Mouse (Mus musculus): ENCODE results near the gene Hmx1.

Gene Hmx1

DNA sequence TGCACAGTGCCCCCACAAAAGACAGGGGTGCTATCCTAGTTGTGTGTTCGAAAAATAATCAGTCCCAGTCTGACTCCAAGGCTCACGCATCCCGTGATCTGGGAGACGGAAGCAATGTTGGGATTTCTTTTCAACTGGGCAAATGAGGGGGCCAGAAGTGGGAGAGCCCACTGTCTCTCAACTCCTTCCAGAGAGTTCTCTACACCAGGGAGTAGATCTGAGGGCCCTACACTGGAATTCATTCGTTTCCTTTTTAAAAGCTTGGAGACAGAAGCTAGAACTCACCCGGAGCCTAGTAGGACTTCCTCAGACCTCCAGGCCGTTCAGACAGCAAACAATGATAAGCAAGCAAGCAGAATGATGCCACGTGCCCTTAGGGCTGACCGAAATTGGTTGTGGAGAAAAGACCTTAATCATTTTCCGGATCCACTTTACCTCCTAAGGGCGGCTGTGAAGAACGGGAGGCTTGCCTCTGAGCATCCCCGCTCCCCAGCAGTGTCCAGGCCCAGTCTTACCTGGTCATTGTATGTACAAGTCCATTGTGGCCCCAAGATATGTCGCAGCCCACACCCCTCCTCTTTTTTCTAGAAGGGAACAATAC is 9.5 kb downstream of the Hmx1 start:
- no peak for DNase-seq (ENCODE audit: low spot score in 2 of 2)

DNA sequence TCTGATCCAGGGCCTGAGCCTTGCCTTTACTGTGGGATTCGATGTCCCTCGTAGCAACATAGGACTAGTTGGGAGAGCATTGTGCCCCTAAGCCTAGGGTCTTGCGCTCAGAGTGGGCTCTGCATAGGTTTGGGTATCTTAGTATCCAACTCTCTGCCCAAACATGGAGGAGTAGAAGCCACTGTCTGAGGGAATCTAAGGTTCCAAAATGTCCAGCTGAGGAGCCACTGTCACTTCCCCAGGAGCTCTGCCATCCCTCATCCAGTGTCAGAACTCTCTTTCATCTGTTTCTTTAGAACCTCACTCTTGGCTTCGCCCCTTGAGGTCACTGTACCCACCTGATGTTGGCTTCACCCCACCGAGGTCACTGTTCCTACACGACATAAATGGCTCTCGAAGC is 10.2 kb downstream of the Hmx1 start:
- no peak for DNase-seq (ENCODE audit: low spot score in 2 of 2)

DNA sequence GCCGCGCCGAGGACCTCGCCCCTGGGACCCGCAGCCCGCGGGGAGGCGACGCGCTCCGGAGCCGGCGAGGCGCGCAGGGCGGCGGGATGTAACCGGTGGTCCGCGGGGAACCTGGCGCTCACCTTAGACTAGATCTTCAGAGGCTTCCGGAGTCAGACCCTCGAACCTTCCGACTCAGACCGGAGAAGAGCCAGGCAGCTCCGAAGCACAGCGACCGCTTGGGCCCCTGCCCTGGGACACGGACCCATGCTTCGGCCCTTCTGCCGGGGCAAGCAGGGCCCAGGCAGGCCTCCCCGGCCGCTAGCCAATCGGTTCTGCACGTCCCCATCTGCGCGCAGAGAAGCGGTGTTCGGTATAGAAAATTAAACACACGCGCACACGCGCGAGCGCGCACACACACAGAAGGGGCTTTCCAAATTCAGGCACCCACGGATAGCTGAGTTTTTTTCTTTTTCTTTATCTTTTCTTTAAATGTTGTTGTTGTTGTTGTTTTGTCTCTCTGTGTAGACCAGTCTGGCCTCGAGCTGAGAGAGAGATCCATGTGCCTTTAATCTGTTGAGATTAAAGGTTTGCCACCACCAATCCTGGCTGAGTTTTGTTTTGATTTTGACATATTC is 10.9 kb downstream of the Hmx1 start:
- DNase-seq (ENCODE audit: low spot score in 2 of 2) = no peak

- no peak for DNase-seq (ENCODE audit: low spot score in 2 of 2)
Measured at GRCm38 (mm10) chr5:35401240-35401639, 12.3 kb downstream of the Hmx1 start.

DNA sequence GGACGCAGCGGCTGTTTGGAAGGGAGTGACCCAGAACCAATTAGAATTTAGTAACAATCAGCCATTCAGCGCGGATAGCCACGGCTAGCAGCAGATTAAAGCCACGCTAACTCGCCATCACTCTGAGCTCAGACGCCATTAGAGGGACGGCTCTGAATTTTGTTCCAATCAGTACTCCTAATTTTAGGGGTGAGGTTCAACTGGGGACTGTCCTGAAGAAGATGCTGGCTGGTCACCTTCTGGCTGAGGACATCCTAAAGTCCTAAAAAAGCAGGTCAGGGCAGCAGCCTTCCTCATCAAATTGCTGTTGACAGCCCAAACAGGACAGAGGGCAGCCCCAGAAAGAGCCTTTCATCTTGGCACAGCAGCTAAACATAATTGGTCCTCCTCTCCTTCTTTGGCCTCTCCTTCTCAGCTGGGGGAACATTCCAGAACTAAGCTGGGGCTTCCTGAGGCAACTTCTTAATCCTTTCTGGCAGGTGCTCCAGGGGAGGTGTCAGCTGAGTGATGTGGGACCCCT is 18.6 kb downstream of the Hmx1 start:
- DNase-seq (ENCODE audit: low spot score in 2 of 2) = no peak

DNA sequence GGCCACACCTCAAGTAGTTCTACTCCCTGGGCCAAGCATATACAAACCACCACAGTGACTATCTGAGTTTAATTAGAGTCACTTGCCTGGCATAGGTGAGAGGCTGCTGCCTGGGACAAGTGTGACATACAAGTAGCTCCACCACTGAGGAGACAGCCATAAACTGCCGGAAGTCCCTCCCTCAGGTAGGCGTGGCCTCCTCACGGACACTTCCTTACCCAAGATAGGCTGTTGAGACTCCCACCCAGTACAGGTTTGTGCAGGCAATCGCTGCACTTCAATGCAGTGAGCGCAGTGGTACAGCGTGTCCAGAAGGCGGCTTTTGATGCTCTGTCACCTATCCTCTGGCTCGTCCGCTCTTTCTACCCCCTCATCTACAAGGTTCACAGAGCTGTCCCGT is 22.1 kb downstream of the Hmx1 start:
- DNase-seq (ENCODE audit: low spot score in 2 of 2) = no peak

DNA sequence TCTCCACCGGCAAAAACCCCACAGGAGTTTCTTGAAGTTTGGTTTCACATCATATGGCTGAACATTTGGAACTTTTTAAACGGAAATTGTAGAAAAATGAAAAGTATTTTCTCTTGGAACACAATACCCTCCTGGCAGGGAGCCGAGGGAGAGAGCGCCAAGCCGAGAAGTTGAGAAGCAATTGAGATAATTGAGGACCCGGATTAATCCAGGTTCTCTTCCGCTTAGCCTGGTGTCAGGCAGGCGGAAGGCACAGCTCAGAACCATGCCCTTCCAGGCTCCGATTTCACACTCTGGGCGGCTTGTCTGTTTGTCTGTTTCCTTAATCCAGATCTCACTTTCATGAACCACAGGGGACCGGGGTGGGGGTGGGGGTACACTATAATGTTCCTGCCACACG is 23.9 kb downstream of the Hmx1 start:
- DNase-seq (ENCODE audit: low spot score in 2 of 2) = no peak

GRCm38 (mm10) chr5:35417707-35418106 is 28.8 kb downstream of the Hmx1 start:
- no peak for DNase-seq (ENCODE audit: low spot score in 2 of 2)

GRCm38 (mm10) chr5:35421622-35422021 is 32.7 kb downstream of the Hmx1 start:
- DNase-seq (ENCODE audit: low spot score in 2 of 2) = no peak

GRCm38 (mm10) chr5:35425218-35425617 is 36.3 kb downstream of the Hmx1 start:
- DNase-seq (ENCODE audit: low spot score in 2 of 2) = no peak

GRCm38 (mm10) chr5:35427901-35428300 is 39.0 kb downstream of the Hmx1 start:
- no peak for DNase-seq (ENCODE audit: low spot score in 2 of 2)

DNA sequence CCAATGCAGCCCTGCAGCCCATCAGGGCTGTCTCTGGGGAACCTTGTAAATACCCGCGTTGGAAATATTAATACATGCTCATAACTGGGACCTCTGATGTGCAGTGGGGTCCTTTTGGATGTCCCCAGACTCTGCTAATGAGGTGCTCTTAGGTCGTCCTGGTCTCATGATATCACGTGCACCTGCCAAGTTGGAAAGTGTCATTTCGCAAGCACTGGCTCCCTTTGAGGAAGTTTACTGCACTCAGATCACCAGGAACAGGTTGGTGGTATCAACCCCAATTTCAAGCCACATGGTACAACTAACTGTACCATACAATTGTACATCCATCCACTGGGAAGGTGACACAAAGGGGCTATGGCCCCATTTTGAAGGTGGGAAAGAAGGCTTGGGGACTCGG is 39.5 kb downstream of the Hmx1 start:
- DNase-seq (ENCODE audit: low spot score in 2 of 2) = no peak

- DNase-seq (ENCODE audit: low spot score in 2 of 2) = no peak
Measured at GRCm38 (mm10) chr5:35432098-35432497, 43.2 kb downstream of the Hmx1 start.

DNA sequence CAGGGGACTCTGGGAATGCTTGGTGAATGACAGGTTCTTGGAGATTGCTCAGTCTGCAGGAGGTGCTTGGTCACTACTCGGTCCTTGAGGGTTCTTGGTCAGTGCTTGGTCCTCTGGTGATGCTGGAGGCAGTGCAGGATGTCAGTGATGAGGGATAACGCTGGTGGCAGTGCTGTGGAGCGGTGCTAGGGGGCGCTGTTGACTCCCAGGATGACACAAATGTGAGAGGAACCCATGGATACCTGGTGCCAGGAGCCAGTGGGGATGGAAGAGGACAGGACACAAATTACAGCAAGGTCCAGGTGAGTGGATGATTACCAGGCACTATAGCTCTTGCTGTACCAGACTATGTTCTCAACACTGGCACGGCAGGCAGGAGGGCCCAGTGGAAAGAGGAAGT is 45.1 kb downstream of the Hmx1 start:
- no peak for DNase-seq (ENCODE audit: low spot score in 2 of 2)

- DNase-seq (ENCODE audit: low spot score in 2 of 2) = no peak
Measured at GRCm38 (mm10) chr5:35434703-35435102, 45.8 kb downstream of the Hmx1 start.

GRCm38 (mm10) chr5:35438805-35439204 is 49.9 kb downstream of the Hmx1 start:
- DNase-seq (ENCODE audit: low spot score in 2 of 2) = no peak

DNA sequence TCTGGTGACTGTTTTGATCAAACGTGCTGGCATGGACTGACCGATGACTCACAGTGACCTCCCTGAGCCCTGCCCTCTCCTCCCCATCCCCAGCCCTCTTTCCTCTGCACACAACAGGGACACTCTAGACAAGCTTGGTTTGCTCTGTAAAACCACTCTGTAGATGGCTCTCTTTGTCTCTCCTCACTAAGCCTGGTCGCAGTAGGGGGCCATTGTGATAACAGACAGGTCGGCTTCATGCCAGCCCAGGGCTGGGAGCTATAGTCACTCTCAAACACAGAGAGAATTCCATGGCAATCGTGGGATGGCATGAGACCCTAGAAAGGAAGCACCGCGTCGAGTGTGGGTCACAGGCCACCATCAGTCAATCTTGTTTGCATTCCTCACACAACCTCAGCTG is 51.6 kb downstream of the Hmx1 start:
- DNase-seq (ENCODE audit: low spot score in 2 of 2) = no peak

DNA sequence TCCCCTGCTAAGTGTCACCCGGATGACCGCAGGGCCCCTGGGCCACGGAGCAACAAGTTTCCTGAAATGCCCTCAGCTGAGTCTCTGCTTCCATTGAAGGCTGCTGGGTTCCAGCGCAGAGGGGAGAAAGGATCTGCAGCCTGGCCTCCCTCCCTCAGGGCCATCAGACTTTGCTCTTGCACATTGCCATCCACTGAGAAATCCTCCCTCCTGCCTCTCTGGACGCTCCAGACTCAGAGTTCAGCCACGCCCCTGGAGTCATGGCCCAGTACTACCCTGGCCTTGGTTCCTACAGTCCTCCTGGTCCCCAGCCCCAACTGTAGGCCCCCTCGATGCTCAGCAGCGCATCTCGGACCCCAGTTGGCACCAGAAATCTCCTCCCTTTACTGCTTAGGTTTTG is 52.5 kb downstream of the Hmx1 start:
- DNase-seq (ENCODE audit: low spot score in 2 of 2) = no peak

- DNase-seq (ENCODE audit: low spot score in 2 of 2) = no peak
Measured at GRCm38 (mm10) chr5:35444731-35445130, 55.8 kb downstream of the Hmx1 start.

- DNase-seq (ENCODE audit: low spot score in 2 of 2) = peak; percentile 83 to 88
Measured at GRCm38 (mm10) chr5:35447656-35448443, 58.9 kb downstream of the Hmx1 start.

Data from right cerebral cortex, postnatal 10 days (tissue).